Mouse (Mus musculus) fibroblast of lung, adult 2 months (primary cell): ENCODE measurements around the gene Hnrnpl.
A peak's percentile ranks its signal among the peaks of the same experiment; 100 is the strongest.

Experiments used
- DNase-seq: peaks from one replicate; pipeline ENCODE4 v3.0.0-alpha.2; 2011; ENCODE audit warnings: low read depth

Hnrnpl gene

GRCm38 (mm10) chr7:28812949-28813348, 4.6 kb downstream of the Hnrnpl start:
- DNase-seq: no peak

GRCm38 (mm10) chr7:28814306-28815034, 6.1 kb downstream of the Hnrnpl start:
- no peak for DNase-seq

GRCm38 (mm10) chr7:28815230-28815629, 6.9 kb downstream of the Hnrnpl start:
- no peak for DNase-seq

GRCm38 (mm10) chr7:28816201-28816600, 7.9 kb downstream of the Hnrnpl start:
- DNase-seq: no peak

GRCm38 (mm10) chr7:28816920-28817319, 8.6 kb downstream of the Hnrnpl start:
- no peak for DNase-seq

- no peak for DNase-seq
Observed at GRCm38 (mm10) chr7:28817524-28817923, 9.2 kb downstream of the Hnrnpl start.

- no peak for DNase-seq
Observed at GRCm38 (mm10) chr7:28817957-28818356, 9.6 kb downstream of the Hnrnpl start.

GRCm38 (mm10) chr7:28818436-28818835, 10.1 kb downstream of the Hnrnpl start:
- DNase-seq: no peak

GRCm38 (mm10) chr7:28818861-28819452, 10.6 kb downstream of the Hnrnpl start:
- DNase-seq: no peak

GRCm38 (mm10) chr7:28819571-28819970, 11.2 kb downstream of the Hnrnpl start:
- DNase-seq: no peak

- no peak for DNase-seq
Observed at GRCm38 (mm10) chr7:28820358-28821260, 12.3 kb downstream of the Hnrnpl start.

GRCm38 (mm10) chr7:28821261-28821831, 13.0 kb downstream of the Hnrnpl start:
- no peak for DNase-seq

GRCm38 (mm10) chr7:28822556-28822955, 14.2 kb downstream of the Hnrnpl start:
- DNase-seq: no peak

GRCm38 (mm10) chr7:28822993-28823903, 14.9 kb downstream of the Hnrnpl start:
- DNase-seq: no peak

GRCm38 (mm10) chr7:28823932-28824331, 15.6 kb downstream of the Hnrnpl start:
- DNase-seq: no peak

GRCm38 (mm10) chr7:28824941-28825685, 16.8 kb downstream of the Hnrnpl start, which contains the start of gene Ech1:
TSS of gene Ech1 (plus strand) at chr7:28825217.
- peak; percentile 99 for DNase-seq

- no peak for DNase-seq
Observed at GRCm38 (mm10) chr7:28825686-28826401, 17.5 kb downstream of the Hnrnpl start.

- DNase-seq: no peak
Observed at GRCm38 (mm10) chr7:28826402-28826772, 18.0 kb downstream of the Hnrnpl start.

GRCm38 (mm10) chr7:28827338-28827737, 19.0 kb downstream of the Hnrnpl start:
- no peak for DNase-seq

GRCm38 (mm10) chr7:28829821-28830220, 21.5 kb downstream of the Hnrnpl start:
- no peak for DNase-seq
